Mouse (Mus musculus): Measurements from ENCODE around the gene Gab2. TPM values are rescaled to one million over a fixed set of nuclear protein-coding genes. Genes with fewer than 3 reads are reported as not detected.

The Gab2 gene
- total RNA-seq, 2 experiments from 2014 or later = 15.9 to 18.0 TPM

GRCm38 (mm10) chr7:97247661-97248060 lies 166.3 kb downstream of the Gab2 start:
- DNase-seq (ENCODE audit: low spot score in 2 of 2) = peak in 1 of 2 experiments; percentile 23

DNA sequence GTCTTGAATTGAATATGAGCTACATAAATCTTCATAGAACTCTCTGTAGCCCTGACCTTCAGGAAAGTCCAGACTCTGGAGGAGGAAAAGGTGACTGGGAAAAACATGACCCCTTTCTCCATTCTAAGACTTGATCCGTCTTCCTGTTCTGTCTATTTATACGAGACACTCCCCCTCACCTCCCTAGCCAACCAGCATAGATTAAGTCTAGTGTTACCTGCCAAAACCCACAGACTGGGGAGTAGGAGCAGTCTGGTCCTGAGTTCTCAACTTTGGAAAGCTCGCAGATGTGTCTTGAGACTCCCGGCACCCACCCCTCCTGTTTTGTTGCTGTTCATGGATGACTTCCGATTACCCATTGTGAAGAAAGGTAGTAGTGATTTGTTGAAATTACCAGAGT lies 166.8 kb downstream of the Gab2 start:
- DNase-seq (ENCODE audit: low spot score in 2 of 2) = no peak

GRCm38 (mm10) chr7:97251638-97252037 lies 170.3 kb downstream of the Gab2 start:
- DNase-seq (ENCODE audit: low spot score in 2 of 2) = no peak

- peak in 1 of 2 experiments; percentile 30 for DNase-seq (ENCODE audit: low spot score in 2 of 2)
These were observed 181.2 kb downstream of the Gab2 start for GRCm38 (mm10) chr7:97262541-97262940.

DNA sequence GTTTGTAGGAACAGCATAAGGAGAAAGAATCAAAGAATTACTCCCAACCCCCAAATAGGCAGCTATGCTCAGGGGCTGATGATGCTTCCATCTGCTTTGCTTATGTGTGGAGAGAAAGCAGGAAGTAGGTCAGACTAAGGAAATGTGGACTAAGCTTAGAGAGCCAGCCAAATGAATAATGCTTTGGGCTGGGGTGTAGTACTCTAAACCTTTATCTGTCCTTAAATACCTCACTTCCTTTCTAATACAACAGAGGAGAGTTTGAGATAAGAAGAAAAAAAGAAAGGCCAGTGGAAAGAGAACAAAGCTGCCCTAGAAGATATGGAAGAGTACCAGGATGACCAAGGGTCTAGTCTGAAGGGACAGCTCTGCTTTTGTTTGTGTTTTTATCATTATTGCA lies 189.0 kb downstream of the Gab2 start:
- no peak for DNase-seq (ENCODE audit: low spot score in 2 of 2)

DNA sequence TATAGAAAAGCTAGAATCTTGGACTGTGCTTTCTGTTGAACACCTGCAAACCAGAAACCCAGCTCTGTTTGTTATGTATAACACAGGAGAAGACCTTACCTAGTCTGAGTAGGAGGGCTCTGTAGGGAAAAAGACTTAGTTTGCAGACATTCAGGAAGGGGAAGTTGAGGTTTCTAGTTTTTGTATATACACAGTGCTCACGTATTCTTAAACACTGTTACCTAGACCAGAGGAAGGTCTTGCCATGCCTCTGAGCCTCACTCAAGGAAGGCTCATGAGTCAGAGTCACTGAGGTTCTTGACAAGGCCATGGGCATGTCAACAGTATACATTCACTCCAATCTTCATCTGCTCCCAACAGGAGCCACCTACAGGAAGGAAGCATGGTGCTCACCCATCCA lies 189.7 kb downstream of the Gab2 start:
- no peak for DNase-seq (ENCODE audit: low spot score in 2 of 2)

DNA sequence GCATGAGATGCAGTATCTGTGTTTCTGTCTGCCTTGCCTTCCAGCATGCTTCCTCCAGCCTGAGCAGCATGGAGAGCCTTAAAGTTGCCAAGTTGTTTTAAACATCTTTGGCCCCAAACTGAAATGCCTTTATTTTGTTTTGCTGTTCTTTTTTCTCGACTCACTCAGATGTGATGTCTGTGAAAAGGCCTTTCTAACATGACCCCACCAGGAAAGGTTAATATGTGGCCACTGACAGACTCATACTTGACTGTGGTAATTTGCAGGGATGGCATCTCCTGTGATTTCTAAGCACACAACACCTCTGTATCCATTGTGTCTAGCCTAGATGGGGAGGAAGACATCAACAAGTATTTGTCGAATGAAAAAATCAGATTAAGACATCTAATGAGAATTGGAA lies 215.6 kb downstream of the Gab2 start:
- no peak for DNase-seq (ENCODE audit: low spot score in 2 of 2)

DNA sequence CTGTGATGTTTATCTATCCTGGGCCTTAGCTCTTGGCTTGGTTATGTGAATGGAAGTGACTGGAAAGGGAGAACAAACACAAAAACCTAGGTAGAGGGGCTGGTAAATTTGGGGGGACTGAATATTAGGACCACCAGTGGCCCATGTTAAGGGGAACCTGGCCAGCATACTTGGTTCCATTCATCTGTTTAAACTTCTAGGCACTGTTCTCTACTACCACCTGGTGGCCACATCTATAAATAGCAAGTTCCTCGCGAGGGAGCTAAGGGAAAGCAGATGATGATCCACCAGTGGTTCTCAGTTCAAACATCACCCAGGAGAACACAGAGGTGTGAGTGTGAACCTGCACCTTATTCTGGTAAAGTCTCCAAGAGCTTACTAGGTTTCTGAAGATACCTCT lies 216.1 kb downstream of the Gab2 start:
- DNase-seq (ENCODE audit: low spot score in 2 of 2) = peak in 1 of 2 experiments; percentile 46

DNA sequence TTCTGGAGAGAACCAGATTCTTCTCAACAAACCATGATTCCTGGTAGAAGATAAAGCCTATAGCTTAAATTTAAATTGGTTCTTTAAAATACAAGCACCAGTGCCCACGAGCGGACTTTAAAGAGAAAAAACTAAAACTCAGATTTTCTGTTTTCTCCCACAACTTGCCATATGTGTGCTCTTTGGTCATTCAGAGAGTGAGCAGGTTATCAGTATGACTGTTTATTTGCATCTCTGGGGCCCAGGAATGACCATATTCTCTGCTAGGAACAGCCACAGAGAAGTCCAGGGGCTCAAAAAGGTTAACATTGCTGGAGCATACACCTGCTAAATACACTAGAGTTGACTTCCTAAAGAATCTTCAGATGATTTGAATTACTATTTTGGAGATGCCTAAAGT lies 216.9 kb downstream of the Gab2 start:
- no peak for DNase-seq (ENCODE audit: low spot score in 2 of 2)

DNA sequence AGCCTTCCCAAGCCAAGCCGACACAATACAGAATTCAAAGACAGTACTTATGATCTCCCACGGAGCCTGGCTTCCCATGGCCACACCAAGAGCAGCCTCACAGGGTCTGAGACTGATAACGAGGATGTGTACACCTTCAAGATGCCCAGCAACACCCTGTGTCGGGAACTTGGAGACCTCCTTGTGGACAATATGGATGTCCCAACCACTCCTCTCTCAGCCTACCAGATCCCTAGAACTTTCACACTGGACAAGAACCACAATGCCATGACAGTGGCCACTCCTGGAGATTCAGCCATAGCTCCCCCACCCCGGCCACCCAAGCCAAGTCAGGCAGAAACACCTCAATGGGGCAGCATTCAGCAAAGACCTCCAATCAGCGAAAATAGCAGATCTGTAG lies 217.6 kb downstream of the Gab2 start:
- DNase-seq (ENCODE audit: low spot score in 2 of 2) = no peak

DNA sequence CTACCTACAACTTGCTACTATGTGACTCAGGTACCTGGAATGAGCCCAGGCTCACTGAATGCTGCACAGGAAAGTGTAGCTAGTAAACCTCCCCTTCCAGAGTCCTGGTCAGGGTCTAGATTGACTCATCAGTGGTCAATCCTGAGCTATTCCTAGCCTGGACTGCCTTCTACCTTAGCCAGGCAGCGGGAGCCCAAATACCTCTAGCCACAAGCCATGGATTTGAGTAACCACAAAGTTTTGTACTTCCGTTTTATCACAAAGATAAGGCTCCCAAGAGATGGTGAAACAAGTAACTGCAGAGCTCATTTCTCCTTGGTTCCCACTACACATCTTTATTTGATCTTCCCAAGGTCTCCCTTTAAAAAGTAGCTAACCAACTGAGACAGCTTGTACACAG lies 219.5 kb downstream of the Gab2 start:
- no peak for DNase-seq (ENCODE audit: low spot score in 2 of 2)

DNA sequence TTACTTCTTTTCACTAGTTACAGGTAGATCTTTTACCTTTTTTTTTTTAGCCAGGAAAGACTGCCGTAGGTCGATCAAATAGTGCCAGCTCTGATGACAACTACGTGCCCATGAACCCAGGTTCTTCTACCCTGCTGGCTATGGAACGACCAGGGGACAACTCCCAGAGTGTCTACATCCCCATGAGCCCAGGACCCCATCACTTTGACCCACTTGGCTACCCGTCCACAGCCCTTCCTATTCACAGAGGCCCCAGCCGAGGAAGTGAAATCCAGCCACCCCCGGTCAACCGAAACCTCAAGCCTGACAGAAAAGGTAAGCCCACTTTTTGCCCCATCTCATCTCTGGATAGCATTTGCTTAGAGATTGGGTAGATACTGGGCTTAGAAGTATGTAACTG lies 219.9 kb downstream of the Gab2 start:
- no peak for DNase-seq (ENCODE audit: low spot score in 2 of 2)

GRCm38 (mm10) chr7:97302261-97302660 lies 220.9 kb downstream of the Gab2 start:
- no peak for DNase-seq (ENCODE audit: low spot score in 2 of 2)

GRCm38 (mm10) chr7:97302876-97303275 lies 221.5 kb downstream of the Gab2 start:
- no peak for DNase-seq (ENCODE audit: low spot score in 2 of 2)

DNA sequence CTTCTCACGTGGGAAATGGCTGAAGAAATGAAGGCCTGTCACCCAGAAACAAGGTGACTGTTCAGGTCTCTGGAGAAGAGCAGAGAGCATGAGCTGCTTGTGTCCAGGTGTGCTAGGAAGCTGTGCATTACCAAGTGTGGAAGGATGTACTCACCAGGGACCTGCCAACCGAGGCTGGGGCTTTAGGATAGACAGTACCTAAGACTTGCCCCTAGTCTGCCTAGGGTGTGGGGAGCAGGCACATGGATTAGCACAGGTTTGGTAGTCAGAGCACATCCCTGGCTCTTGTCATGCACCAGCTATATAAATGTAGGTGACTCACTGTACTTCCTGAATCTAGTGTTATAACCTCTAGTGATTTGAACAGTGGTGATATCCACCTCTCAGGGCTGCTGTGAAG lies 222.2 kb downstream of the Gab2 start:
- no peak for DNase-seq (ENCODE audit: low spot score in 2 of 2)

GRCm38 (mm10) chr7:97304471-97304870 lies 223.1 kb downstream of the Gab2 start:
- no peak for DNase-seq (ENCODE audit: low spot score in 2 of 2)

- no peak for DNase-seq (ENCODE audit: low spot score in 2 of 2)
These were observed 223.8 kb downstream of the Gab2 start for GRCm38 (mm10) chr7:97305206-97305605.

DNA sequence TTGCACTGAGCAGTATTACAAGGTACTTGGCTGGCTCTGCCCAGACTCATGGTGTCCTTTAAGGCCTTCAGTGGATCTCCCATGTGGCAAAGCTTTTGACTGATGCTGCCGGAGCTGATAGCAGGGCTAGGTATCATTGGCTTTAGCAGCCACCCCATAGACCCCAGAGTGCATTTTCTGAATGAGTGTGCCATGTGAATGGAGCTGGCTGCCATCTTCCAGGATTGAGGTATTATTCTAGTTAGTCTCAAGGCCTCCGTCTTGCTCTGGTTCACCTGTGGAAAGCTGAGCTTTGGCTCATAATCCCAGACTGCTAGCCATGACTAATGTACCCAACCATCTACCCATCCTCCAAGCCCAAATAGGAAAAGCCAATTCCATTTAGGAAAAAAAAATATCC lies 225.4 kb downstream of the Gab2 start:
- DNase-seq (ENCODE audit: low spot score in 2 of 2) = peak in 1 of 2 experiments; percentile 3

GRCm38 (mm10) chr7:97307546-97307945 lies 226.2 kb downstream of the Gab2 start:
- DNase-seq (ENCODE audit: low spot score in 2 of 2) = peak in 1 of 2 experiments; percentile 2

- DNase-seq (ENCODE audit: low spot score in 2 of 2) = no peak
These were observed 228.3 kb downstream of the Gab2 start for GRCm38 (mm10) chr7:97309461-97310340.

DNA sequence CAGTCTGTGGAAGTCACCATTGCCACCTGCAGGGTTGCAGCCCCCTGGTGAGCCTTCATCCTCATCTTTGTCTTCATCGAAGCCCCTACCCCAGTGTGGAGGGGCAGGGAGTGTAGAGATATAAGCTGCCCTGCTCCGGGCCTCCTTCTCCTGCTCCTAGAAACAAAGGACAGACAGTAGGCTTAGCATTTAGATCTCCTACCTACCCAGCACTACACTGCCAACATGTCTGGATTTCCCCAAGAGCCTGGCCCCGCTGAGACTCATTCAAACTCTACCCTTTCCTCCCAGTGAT lies 228.9 kb downstream of the Gab2 start:
- no peak for DNase-seq (ENCODE audit: low spot score in 2 of 2)

- no peak for DNase-seq (ENCODE audit: low spot score in 2 of 2)
These were observed 230.2 kb downstream of the Gab2 start for GRCm38 (mm10) chr7:97311620-97312019.

DNA sequence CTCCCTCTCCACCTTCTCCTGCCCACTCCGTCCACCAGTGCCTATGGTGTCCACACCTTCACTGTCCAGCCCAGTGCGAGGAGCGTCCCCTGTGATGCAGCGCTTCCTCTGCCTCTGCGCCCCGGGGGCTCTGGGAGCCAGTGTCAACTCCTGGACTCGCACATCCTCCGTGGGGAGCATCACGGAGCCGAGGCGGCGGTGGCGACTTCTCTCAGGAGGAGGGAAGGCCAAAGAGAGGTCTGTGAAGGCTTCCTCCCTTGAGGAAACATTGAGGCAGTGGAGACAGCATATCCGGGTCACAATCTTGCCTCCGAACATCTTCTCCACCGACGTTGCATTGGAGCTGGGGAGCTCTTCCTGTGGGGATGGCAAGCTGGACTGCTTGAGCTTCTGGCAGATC lies 230.8 kb downstream of the Gab2 start:
- peak in 1 of 2 experiments; percentile 9 for DNase-seq (ENCODE audit: low spot score in 2 of 2)

All from gastrocnemius, postnatal 4 days (tissue).